Mouse (Mus musculus) spleen, adult 2 months (tissue): Measurements from ENCODE around the gene Stk19. TPM values are rescaled to one million over a fixed set of nuclear protein-coding genes. Genes with fewer than 3 reads are reported as not detected.
"Not testable (repeated sequence)": the region's sequence is repeated elsewhere in the genome, so short reads cannot be mapped to it uniquely, and the experiment has no call there.

Experiments used
- DNase-seq, 2 experiments: peaks; one replicate each; pipeline versions ENCODE4 v3.0.0 to v3.0.0-alpha.2; 2012 to 2021; ENCODE audit warnings: low spot score in 2 of 2, low read depth in 1 of 2
- H3K27ac ChIP-seq: fragments of 200-500 bp; 2 replicates; pipeline ENCODE4 v1.5.1; 2012; ENCODE audit warnings: low read length, inconsistent platforms; ENCODE audit not compliant: insufficient read depth
- H3K27me3 ChIP-seq: fragments of 200-500 bp; 2 replicates; pipeline ENCODE4 v1.6.1; 2012; ENCODE audit warnings: mild to moderate bottlenecking, moderate library complexity, low read length, inconsistent platforms; ENCODE audit not compliant: control insufficient read depth, insufficient read depth
- H3K36me3 ChIP-seq: fragments of 200-500 bp; 2 replicates; pipeline ENCODE4 v1.6.1; 2012; ENCODE audit warnings: mild to moderate bottlenecking, low read length, inconsistent platforms; ENCODE audit not compliant: control insufficient read depth, insufficient read depth
- H3K4me1 ChIP-seq: fragments of 200-500 bp; 2 replicates; pipeline ENCODE4 v1.6.1; 2011; ENCODE audit warnings: inconsistent platforms; ENCODE audit not compliant: control insufficient read depth, insufficient read depth, insufficient read length
- H3K4me3 ChIP-seq: fragments of 200-500 bp; 2 replicates; pipeline ENCODE4 v1.5.1; 2011; ENCODE audit warnings: mild to moderate bottlenecking, inconsistent platforms; ENCODE audit not compliant: insufficient read depth, insufficient read length; ENCODE audit errors: extremely low read depth
- CTCF ChIP-seq: fragments of 200-500 bp; IDR thresholded peaks from 2 replicates; pipeline ENCODE4 v1.5.1; 2011; ENCODE audit warnings: mild to moderate bottlenecking, inconsistent platforms; ENCODE audit not compliant: insufficient read depth, insufficient read length, insufficient replicate concordance; ENCODE audit errors: extremely low read depth
- POLR2A ChIP-seq: fragments of 200-500 bp; IDR thresholded peaks from 2 replicates; pipeline ENCODE4 v1.6.1; 2011; ENCODE audit warnings: low read depth, low read length, inconsistent platforms
- WGBS: fragments of 180-500 bp; shearing (Covaris S2); methylation state at CpG from one replicate; pipeline ENCODE4 v1.1.7; 2018; 5-methylcytosine and 5-hydroxymethylcytosine counted together
- polyA plus RNA-seq: library from polyadenylated mRNA; depleted of rRNA; stranded (reverse); fragments of >200 nt; gene quantifications from 2 replicates; pipeline ENCODE4 v1.2.3, GENCODE M21; 2012

Gene Stk19
- polyA plus RNA-seq, 1 experiment: 31.6 TPM

- 69% methylated on average over 7 of the region's 7 CpGs for WGBS
- Histone ChIP-seq H3K4me3 (no peak overlapping the region), H3K27me3 (no peaks in the 10 kb centered on the region), H3K4me1 (no peaks in the 10 kb centered on the region), H3K27ac (no peak overlapping the region), H3K36me3 (no peaks in the 10 kb centered on the region)
- TF ChIP-seq POLR2A (no peak), CTCF (no peak)
- no peak for DNase-seq
These were observed 21.9 kb downstream of the Stk19 start for GRCm38 (mm10) chr17:34814818-34815370.

GRCm38 (mm10) chr17:34813747-34814146 is 23.0 kb downstream of the Stk19 start:
- not testable (repeated sequence) for H3K4me3 ChIP-seq, H3K36me3 ChIP-seq, DNase-seq, H3K27ac ChIP-seq, H3K4me1 ChIP-seq, H3K27me3 ChIP-seq
- peak; percentile 74 for TF ChIP-seq CTCF
- 72% methylated on average over 12 of the region's 12 CpGs for WGBS

- Histone ChIP-seq H3K36me3 (no peaks in the 10 kb centered on the region), H3K4me3 (no peak overlapping the region), H3K27me3 (no peaks in the 10 kb centered on the region), H3K4me1 (no peaks in the 10 kb centered on the region), H3K27ac (no peak overlapping the region)
- no peak for DNase-seq
- no peak for TF ChIP-seq POLR2A
- TF ChIP-seq CTCF: no peak
- 79% methylated on average over 15 of the region's 15 CpGs for WGBS
These were observed 25.5 kb downstream of the Stk19 start for GRCm38 (mm10) chr17:34811275-34811674.

- not testable (repeated sequence) for H3K4me1 ChIP-seq, H3K4me3 ChIP-seq, H3K27ac ChIP-seq, H3K36me3 ChIP-seq, DNase-seq, H3K27me3 ChIP-seq
- WGBS: 88% methylated on average over 8 of the region's 8 CpGs
These were observed 25.9 kb downstream of the Stk19 start for GRCm38 (mm10) chr17:34810811-34811210.

DNA sequence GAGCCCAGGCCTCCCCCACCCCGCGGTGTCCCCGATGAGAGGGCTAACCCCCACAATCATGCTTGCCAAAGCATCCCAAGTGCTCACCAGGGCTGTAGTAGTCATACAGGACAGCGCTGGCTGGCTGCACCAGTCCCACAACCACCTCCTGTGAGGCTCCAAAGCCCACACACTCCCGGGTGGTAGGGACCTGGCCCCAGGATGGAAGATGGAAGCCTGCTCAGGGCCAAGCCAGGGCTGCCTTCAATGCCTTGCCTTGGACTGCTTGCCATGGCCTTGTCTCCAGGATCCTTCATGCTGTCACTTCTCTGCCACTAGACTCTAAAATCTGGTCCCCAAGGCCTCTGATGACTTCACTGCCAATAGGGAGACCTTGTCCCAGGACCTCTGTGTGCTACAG is 26.3 kb downstream of the Stk19 start:
- WGBS: 91% methylated on average over 5 of the region's 5 CpGs
- not testable (repeated sequence) for H3K4me3 ChIP-seq, H3K27ac ChIP-seq, H3K36me3 ChIP-seq, DNase-seq, H3K4me1 ChIP-seq, H3K27me3 ChIP-seq

- H3K27me3 ChIP-seq: no peaks in the 10 kb centered on the region
- no peaks in the 10 kb centered on the region for H3K36me3 ChIP-seq
- DNase-seq: no peak
- no peak overlapping the region for H3K4me3 ChIP-seq
- WGBS: 87% methylated on average over 6 of the region's 6 CpGs
- TF ChIP-seq CTCF: no peak
- TF ChIP-seq POLR2A: no peak
- H3K27ac ChIP-seq: no peak overlapping the region
- H3K4me1 ChIP-seq: no peaks in the 10 kb centered on the region
These were observed 28.0 kb downstream of the Stk19 start for GRCm38 (mm10) chr17:34808599-34809205.

- TF ChIP-seq CTCF (no peak), POLR2A (no peak)
- no peak overlapping the region for H3K27ac ChIP-seq
- no peaks in the 10 kb centered on the region for H3K4me1 ChIP-seq
- no peaks in the 10 kb centered on the region for H3K27me3 ChIP-seq
- DNase-seq: no peak
- no peaks in the 10 kb centered on the region for H3K36me3 ChIP-seq
- no peak overlapping the region for H3K4me3 ChIP-seq
- WGBS: 66% methylated on average over 3 of the region's 3 CpGs
These were observed 29.6 kb downstream of the Stk19 start for GRCm38 (mm10) chr17:34807176-34807575.
